Mouse (Mus musculus) olfactory bulb, adult 2 months (tissue): ENCODE results near the gene Tmem63b.

Experiments used
- CTCF ChIP-seq: fragments of 200-500 bp; IDR thresholded peaks from 2 replicates; pipeline ENCODE4 v1.5.1; 2012; ENCODE audit warnings: low read depth, mild to moderate bottlenecking, low read length, moderate library complexity; ENCODE audit not compliant: insufficient read depth
- POLR2A ChIP-seq: fragments of 200-500 bp; IDR thresholded peaks from 2 replicates; pipeline ENCODE4 v1.6.1; 2012; ENCODE audit warnings: mild to moderate bottlenecking, low read depth, low read length, moderate library complexity; ENCODE audit not compliant: insufficient read depth

- peak; percentile 72 for TF ChIP-seq CTCF
- no peak for TF ChIP-seq POLR2A
Observed at GRCm38 (mm10) chr17:45718323-45718722, 31.6 kb upstream of the Tmem63b start.
